Mouse (Mus musculus) right cerebral cortex, postnatal 4 days (tissue): Measurements from ENCODE around the gene Capsl.

ENCODE experiments used
- DNase-seq: peaks from one replicate; pipeline ENCODE4 v3.0.0-alpha.2; 2022

Gene Capsl

DNA sequence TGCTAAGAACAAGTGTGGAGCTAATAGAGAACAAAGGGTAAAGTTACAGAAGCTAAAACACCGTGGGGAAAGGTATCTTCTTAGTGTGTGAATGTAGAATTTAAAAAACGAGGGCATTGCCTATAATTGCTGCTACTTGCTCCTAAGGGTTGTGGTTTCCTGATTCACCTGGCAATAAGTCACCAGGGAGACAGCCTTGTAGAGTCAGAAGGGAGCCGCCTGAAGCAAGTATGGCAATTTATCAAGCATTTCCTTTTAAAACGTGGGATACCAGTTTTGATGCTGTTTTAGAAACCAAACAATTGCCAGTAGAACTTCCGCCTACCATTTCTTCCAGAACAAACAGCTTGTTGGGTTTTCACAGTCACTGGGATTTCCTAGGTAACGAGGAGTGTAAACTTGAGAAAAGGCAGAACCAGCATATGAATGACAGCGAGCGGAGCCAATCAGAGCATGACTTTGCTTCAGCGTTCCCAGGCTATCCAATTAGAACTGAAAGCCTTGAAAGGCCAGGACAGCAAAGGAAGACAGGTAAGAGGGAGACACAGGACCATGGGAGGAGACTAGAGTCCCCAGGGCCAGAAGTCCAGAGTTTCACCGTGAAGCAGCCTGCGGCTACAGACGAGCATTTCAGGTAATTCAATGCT, at the start of gene Capsl:
Gene Capsl, plus strand, starts transcription at position 495 of the 647 bp plus-strand sequence.
- DNase-seq = peak; percentile 71

DNA sequence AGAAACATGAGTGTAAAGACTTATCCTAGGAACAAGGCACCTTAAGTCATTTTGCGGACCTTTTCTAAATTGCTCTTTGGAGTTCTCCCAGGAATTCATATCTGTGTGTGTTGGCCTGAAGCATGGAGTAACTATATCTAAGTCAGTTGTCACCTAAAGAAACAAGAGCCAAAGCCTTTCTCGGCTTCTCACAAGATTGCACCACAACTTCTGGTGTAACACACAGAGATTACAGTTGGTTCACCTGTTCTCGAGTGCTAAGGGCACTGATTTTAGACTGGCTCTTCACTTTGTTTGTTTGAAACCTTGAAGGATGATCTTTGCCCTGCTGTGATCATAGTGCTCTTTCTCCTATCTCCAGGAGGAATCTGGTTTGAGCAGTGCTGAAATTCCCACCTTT, 26.4 kb upstream of the Capsl start:
- no peak for DNase-seq

DNA sequence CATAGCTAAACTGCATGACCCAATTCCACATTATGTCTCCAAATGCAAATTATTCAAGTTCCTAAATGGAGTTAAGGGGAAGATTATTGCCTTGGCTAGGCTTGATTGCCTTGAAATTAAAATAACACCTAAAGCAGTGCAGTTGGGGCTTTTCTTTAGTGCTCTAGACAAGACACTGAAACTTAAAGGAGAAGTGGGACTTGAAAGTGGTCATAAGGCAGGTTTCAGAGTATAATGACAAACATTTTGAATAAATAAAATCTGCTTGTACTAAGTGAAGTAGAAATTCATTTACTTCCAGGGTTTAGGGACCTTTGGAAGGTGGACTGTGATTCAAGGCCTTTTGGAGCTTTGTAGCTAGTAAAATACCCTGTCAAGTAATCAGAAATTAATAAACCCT, 14.7 kb upstream of the Capsl start:
- DNase-seq = no peak

DNA sequence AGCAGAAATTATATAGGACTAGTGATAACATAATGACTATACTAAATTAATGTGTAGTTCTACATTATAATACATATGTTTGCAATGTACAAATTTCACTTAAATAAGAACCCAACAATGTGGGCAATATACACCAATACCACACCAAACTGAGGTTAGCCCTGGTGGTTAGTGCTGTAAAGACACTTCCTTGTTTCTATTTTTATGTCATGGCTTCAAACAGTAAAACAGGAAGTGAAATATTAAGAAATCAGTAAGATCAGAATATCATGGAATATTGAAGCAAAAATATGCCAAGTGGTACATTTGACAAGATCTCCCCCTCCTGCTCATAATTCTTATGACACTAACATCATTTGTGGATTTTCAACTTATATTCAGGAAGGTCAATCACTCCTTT, 8.0 kb upstream of the Capsl start:
- DNase-seq = no peak

DNA sequence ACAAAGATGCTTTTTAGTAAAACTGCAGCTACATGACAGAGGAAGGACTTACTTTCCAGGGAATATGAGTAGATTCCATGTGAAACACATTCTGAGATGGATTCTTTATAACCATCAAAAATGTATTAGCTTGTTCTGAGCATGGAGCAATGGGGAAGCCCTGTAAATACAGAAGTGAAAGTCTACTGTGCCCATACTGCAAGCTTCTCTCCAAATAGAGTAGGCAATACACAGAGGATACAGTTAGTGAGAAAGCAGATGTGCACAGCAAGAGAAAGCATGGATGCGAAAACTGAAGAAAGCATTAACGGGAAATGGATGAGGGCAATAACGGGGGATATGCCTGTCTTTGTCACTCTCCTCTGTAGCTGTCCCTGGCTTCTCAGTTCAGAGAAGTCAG, 6.0 kb upstream of the Capsl start:
- DNase-seq = no peak

DNA sequence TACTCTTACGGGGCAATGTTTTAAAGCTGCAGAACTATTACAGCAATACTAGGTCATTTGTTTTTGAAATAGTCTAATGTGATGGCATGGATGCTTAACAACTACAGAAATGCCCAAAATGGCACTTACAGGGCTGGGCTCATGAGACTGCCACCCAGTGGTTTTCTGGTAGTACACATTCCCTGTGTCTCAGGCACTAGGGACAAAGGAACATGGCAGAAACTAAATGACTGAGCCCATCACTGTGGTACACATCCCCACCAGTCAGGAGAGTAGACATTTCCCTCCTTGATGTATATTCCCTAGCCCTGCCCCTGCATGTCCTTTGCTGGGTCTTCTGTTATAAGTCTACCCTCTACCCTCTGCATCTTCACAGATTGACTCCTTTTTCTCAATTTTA, 16.2 kb downstream of the Capsl start:
- no peak for DNase-seq

DNA sequence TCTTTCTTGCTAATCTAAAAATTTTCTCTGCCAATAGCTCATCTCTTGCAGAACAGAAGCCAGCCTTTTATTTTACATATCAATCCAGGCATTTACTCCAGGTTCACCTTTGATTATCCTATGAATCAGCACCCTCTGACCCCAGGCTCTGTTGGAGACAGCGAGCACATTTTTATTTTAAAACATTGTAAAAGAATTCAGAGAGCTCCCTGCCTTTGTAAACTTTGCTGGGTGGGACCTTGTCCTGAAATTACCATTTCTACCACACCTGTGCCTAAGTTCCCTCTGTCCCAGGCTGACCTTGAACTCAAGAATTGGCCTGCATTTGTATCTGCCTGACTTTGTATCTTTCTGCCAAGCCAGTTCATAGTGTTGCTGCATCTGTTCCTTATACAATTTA, 17.0 kb downstream of the Capsl start:
- no peak for DNase-seq

DNA sequence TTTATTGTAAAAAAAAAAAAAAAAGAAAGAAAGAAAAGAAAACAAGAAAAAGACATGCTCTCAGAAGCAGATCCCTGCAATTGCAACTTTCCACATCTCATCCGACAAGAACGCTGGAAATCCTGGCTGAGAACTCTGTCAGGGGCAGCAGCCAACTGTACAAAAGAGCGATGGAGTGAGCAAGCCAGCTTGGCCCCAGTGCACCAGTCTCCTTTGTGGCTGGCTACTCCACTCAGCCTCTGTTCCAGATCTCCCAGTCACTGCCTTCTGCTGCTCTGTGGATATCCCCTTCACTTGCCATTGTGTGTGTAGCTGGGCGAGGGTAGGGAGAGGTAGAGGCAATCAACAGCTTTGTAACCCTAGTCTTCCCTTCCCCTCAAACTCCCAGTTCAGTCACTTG, 18.4 kb downstream of the Capsl start:
- DNase-seq = no peak

DNA sequence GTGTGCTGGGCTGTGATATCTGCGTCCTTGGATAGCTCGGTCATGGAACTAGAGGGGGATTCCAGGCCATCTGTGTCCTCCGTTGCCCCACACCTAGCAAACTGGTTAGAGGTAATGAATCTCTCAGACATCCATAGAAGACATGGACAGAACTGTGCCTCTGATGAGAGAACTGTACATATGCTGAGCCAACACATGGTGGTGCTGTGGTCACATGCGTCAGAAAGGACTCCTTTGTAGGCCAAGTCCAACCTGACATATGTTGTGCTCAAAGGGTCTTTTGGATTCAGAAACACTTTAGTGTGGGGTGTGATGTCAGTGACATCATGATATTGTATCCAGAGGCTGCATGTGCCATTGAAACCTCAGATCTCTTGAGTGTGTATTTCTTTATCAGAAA, 19.4 kb downstream of the Capsl start:
- peak; percentile 44 for DNase-seq

DNA sequence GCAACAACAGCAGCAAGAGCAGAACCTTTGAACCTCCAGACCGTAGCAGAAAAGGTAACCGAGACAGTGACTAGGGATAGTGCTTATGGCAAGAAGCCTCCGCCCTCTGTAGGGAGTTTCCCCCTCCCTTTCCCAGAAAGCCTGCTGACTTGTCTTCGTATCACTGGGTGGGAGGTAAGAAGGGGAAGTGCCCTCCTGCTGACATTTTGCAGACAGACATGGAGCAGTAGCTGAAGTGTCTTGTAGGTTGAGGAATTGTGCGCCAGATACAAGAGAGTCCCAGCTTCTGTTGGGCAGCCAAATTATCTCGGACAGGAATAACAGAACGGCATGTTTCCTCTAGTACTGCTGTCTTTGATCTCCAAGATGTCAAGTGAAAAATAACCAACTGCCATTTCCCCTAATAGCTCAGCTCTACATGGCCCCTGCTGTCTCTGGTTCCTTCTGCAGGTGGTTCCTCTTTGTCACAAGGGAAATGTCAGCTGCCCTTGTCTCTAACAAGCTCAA, 27.7 kb downstream of the Capsl start:
- DNase-seq = no peak

DNA sequence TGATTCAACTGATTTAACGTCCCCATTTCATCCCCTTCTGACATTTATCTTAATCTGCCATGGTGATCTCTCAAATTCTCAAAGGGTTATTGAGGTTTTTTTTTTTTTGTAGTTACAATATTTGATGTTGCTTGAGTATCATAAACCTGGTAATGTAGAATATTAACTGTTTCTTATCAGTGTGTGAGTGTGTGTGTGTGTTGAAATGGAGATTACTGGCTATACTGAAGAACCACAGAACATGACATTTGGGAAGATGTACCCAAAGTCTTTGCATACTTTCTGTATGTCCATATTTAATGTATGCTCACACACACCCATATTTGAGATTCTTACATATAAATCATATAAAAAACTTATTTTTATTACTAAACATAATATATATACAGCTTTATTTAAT, 28.2 kb downstream of the Capsl start:
- no peak for DNase-seq

DNA sequence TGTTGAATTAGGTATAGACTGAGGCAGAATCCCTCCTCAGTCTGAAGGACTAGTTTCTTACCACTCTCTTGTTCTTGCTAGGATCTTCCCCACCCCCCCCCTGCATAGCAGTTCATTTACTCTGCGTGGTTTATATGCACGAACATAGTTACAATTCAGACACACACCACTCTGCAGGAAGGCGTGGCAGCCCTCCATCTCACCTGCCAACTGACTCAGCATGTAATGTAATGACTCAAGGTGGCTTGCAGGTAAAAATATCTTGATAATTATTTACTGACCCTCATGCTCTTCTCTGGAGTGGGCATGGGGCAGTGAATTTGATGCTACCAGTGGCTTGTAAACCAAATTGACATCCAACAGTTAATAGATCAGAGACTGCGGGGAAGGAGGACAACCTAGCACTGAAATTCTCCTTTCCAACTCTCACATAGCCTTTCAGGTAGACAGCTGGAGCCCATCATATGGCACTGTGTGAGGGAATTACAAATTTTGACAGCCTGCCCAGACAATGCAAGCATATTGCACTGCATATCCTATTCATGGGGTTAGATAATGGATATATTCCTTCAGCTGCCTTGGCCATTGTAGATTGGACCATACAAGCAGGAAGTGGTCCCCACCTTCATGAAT, 35.3 kb downstream of the Capsl start:
- DNase-seq = no peak

DNA sequence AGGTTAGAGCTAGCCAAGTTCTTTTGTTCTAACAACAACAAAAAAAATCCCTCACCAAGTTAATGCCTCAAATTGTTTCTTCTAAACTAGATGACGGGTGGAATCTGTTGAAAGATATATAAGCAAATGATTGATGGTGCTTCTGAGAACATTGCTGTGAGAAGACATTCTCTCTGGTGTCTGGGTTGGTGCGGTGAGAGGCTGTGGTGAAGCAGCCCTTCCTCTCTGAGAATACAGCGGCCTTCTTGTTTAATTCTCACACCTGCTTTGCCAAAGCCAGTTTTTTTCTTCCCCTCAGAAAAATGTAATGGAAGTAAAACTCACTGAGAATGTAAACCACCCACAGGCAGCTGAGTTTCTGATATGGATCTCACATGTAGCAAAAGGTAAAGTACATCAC, 36.3 kb downstream of the Capsl start:
- DNase-seq = no peak

DNA sequence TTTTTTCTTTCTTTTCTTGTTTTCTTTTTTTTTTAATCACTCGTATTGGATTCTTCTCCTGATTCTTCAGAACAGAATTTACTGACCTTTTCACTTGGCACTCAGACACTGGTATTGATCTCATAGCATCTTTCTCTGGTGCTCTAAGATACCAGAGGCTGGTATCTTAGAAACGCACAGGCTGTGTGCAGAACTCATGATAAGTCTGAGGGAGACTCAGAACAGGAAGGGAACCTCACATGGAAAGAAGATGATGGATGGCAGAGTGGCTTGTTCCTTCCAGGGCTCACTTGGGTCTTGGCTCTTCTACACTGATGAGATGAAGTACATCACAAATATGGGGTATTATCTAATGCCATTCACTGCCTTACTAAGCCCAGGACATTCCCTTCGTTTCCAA, 36.8 kb downstream of the Capsl start:
- no peak for DNase-seq

DNA sequence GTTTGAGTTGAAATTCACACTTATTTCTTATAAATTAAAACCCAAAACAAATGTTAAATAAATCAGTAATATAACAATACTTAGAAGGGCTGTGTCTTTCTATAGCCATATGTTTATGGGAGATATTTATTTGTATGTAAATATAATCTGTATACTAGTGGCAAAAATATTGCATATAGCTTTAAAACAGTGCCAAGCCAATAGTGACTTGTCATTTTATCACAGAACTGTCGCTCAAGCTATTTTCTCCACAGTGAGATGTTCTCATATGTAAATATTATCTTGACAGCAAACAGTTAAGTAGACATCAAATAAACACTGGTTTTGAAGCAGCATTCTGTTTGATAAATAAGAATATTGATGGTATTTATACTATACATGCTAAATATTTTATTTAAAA, 37.4 kb downstream of the Capsl start:
- no peak for DNase-seq

DNA sequence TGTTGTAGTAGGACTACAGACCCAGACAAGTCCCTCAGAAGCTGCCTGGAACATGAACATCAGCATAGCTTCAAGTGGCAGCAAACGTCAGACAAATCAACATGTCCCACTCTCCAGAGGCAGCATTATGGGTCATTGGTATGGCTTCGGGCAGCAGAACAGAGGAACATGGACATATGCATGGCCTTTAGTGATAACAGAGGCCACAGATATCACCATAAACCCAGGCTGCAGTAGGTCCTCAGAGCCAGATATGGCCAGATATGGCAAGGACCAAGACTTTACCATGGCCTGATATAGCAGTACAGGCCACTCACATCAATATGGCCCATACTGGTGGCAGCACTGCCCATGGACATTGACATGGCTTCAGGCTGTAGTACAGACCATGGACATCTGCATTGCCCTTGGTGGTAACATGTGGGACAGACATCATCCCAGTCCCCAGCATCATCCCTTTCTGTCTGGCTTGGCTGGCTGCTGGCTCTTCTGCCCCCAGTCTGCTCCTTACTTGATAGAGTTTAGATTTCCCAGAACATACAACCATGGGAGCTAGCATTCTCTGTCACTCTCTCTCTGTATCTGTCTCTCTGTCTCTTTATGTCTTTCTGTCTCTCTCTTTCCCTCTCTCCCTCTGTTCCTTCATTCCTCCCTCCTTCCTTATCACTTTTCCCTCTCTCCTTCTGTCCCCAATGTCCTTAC, 53.7 kb downstream of the Capsl start:
- no peak for DNase-seq

DNA sequence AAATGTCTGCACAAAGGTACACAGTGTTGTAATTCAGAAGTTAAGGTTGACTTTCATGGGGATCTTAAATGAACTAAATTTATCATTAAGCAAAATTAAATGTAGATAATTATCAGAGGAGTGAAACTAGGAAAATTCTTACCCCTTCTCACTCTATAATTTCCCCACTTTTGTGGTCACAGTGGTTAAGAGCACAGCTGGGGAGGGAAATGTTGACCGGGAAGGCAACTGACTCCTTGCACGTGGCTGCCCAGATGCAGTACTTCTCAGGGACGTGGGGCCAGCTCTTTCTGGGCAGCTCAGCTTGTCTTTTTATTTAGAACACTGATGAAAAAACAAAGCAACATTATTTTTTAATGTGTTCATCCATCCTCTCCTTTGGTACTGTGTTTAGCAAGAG, 56.2 kb downstream of the Capsl start:
- DNase-seq = no peak
